Mouse (Mus musculus): ENCODE measurements around the gene Marveld1. TPM values are rescaled to one million over a fixed set of nuclear protein-coding genes. Genes with fewer than 3 reads are reported as not detected.

Marveld1 gene
- polyA plus RNA-seq, 2 experiments from 2014 or later: 6.8 to 7.5 TPM

GRCm38 (mm10) chr19:42139724-42140517 lies 7.3 kb upstream of the Marveld1 start:
- no peak for ATAC-seq

GRCm38 (mm10) chr19:42141998-42142397 lies 5.2 kb upstream of the Marveld1 start:
- no peak for ATAC-seq

GRCm38 (mm10) chr19:42142757-42143156 lies 4.4 kb upstream of the Marveld1 start:
- ATAC-seq: no peak

GRCm38 (mm10) chr19:42144067-42144466 lies 3.1 kb upstream of the Marveld1 start:
- no peak for ATAC-seq

- ATAC-seq: no peak
Measured at GRCm38 (mm10) chr19:42144541-42145167, 2.5 kb upstream of the Marveld1 start.

GRCm38 (mm10) chr19:42145210-42145609 lies 2.0 kb upstream of the Marveld1 start:
- ATAC-seq: no peak

- ATAC-seq: no peak
Measured at GRCm38 (mm10) chr19:42145731-42146130, 1.5 kb upstream of the Marveld1 start.

- no peak for ATAC-seq
Measured at GRCm38 (mm10) chr19:42146276-42147010, 757 bp upstream of the Marveld1 start.

- peak; percentile 32 for ATAC-seq
Measured at GRCm38 (mm10) chr19:42147769-42148568, 769 bp downstream of the Marveld1 start.

GRCm38 (mm10) chr19:42148569-42148860 lies 1.3 kb downstream of the Marveld1 start:
- ATAC-seq: no peak

GRCm38 (mm10) chr19:42151990-42152389 lies 4.8 kb downstream of the Marveld1 start:
- ATAC-seq: peak; percentile 56

- ATAC-seq: no peak
Measured at GRCm38 (mm10) chr19:42157493-42158237, 10.5 kb downstream of the Marveld1 start.

GRCm38 (mm10) chr19:42158246-42159017 lies 11.2 kb downstream of the Marveld1 start:
- ATAC-seq: no peak

- ATAC-seq: no peak
Measured at GRCm38 (mm10) chr19:42163764-42164163, 16.6 kb downstream of the Marveld1 start, which contains the start of gene Zfyve27. Zfyve27 (plus strand) TSS chr19:42163951.

GRCm38 (mm10) chr19:42164188-42164587 lies 17.0 kb downstream of the Marveld1 start:
- no peak for ATAC-seq

- ATAC-seq: peak; percentile 48
Measured at GRCm38 (mm10) chr19:42166130-42166529, 18.9 kb downstream of the Marveld1 start.

- ATAC-seq: no peak
Measured at GRCm38 (mm10) chr19:42166766-42167165, 19.6 kb downstream of the Marveld1 start.

- ATAC-seq: no peak
Measured at GRCm38 (mm10) chr19:42167489-42167888, 20.3 kb downstream of the Marveld1 start.

- ATAC-seq: no peak
Measured at GRCm38 (mm10) chr19:42169322-42169975, 22.2 kb downstream of the Marveld1 start.

Measured in CD4-positive, CD25-positive, alpha-beta regulatory T cell, adult 4 months (primary cell).